Mouse (Mus musculus): Measurements from ENCODE around the gene Fgfbp1. TPM values are rescaled to one million over a fixed set of nuclear protein-coding genes. Genes with fewer than 3 reads are reported as not detected.

The Fgfbp1 gene
- total RNA-seq, 2 experiments from 2014 or later: 2.8 to 6.9 TPM

- intact Hi-C loops (cut with DNase I): no loop called here
- DNase-seq (ENCODE audit: low spot score in 2 of 2): no peak
These were observed 34.1 kb downstream of the Fgfbp1 start for GRCm38 (mm10) chr5:43947330-43947977.

- intact Hi-C loops (cut with DNase I): no loop called here
- DNase-seq (ENCODE audit: low spot score in 2 of 2): no peak
These were observed 48.3 kb downstream of the Fgfbp1 start for GRCm38 (mm10) chr5:43933269-43933668.

Other genes starting within 250 kb of the Fgfbp1 start
- under 1 TPM in 1 of 2 experiments, not detected in 1; 0.25 TPM for gene Bst1, start 162.9 kb downstream of the Fgfbp1 start, total RNA-seq (2021)
- 10 to 100 TPM; 83.8 to 84.4 TPM for gene Fbxl5, start 160.1 kb downstream of the Fgfbp1 start, total RNA-seq (2021)
- gene Cd38, start 113.2 kb downstream of the Fgfbp1 start, total RNA-seq (2021): 1 to 10 TPM; 2.1 to 2.5 TPM
- 10 to 100 TPM in 1 of 2 experiments, 1 to 10 TPM in 1; 6.8 to 11.1 TPM for gene Gm7879, start 68.6 kb downstream of the Fgfbp1 start, total RNA-seq (2021)
- gene Prom1, start 120.3 kb upstream of the Fgfbp1 start, total RNA-seq (2021): 10 to 100 TPM; 15.9 to 20.5 TPM
- gene Tapt1, start 244.8 kb upstream of the Fgfbp1 start, total RNA-seq (2021): 10 to 100 TPM; 49.4 to 49.7 TPM

All from left cerebral cortex, postnatal 25 days (tissue).